Comparison of ENCODE assay signal across 30 mouse cellular contexts in the genomic region with DNA sequence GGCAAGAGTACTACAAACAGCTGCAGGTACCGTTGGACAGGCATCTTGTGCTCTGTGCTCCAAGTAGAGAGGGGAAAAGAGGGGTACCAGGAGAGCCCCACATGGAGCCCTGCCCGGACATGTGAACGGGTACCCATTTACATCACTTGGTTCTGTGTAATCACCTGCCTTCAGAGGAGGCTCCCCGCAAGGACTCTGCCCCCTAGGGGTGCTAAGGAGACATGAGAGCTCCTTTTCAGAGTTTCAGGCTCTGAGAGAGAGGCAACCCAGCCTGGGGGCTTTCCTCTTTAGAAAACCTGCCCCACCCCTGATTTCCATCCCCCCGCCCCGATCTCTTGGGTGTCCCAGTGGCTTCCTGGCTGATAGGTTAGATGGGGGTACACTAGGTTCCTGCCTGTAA. TPM values are rescaled to one million over a fixed set of nuclear protein-coding genes. Genes with fewer than 3 reads are reported as not detected.
A peak's percentile ranks its signal among the peaks of the same experiment; 100 is the strongest.
DNase-seq lines count a peak whose midpoint lies in the region; ATAC-seq and TF ChIP-seq lines count a peak whose summit lies in the region.
"Had no signal": no experiment of that assay in that cellular context is flagged by ENCODE, and none has a peak within 500 bp of the region (broad histone marks: within the 10 kb centered on the region; RNA-seq: fewer than 3 reads in every experiment).

No protein-coding gene starts in this region.

- H3K36me3 ChIP-seq in embryonic facial prominence, embryonic 11.5 days (replicated peaks; ENCODE audit: control insufficient read depth, insufficient read depth, low read depth, low read length) = no peaks in the 10 kb centered on the region
- no peaks in the 10 kb centered on the region for H3K36me3 ChIP-seq in embryonic facial prominence, embryonic 10.5 days (replicated peaks)
- no peaks in the 10 kb centered on the region for H3K36me3 ChIP-seq in E14TG2a.4 (ENCODE audit: insufficient read depth, low read length)
- no peaks in the 10 kb centered on the region for H3K36me3 ChIP-seq in forebrain, embryonic 12.5 days (replicated peaks)
- H3K36me3 ChIP-seq: embryonic facial prominence, embryonic 13.5 days; heart, embryonic 13.5 days; kidney, embryonic 15.5 days; limb, embryonic 15.5 days; neural tube, embryonic 13.5 days; stomach, embryonic 15.5 days had no signal

- H3K9ac ChIP-seq in embryonic facial prominence, embryonic 11.5 days (replicated peaks; ENCODE audit: low read length) = no peak overlapping the region
- H3K9ac ChIP-seq in forebrain, embryonic 12.5 days = no peak overlapping the region
- H3K9ac ChIP-seq: embryonic facial prominence, embryonic 13.5 days; heart, embryonic 13.5 days; kidney, embryonic 15.5 days; limb, embryonic 15.5 days; neural tube, embryonic 13.5 days; stomach, embryonic 15.5 days had no signal

- peak; percentile 5 for DNase-seq in embryonic facial prominence, embryonic 11.5 days (ENCODE audit: low spot score)
- no peak for DNase-seq in embryonic facial prominence, embryonic 10.5 days (ENCODE audit: low spot score)
- no peak for DNase-seq in lung, adult 2 months
- DNase-seq in lung, postnatal 25 days (ENCODE audit: low spot score) = no peak
- no peak for DNase-seq in brain, embryonic 14.5 days (ENCODE audit: low read depth)
- DNase-seq in gastrocnemius, postnatal 4 days (ENCODE audit: low spot score in 2 of 2) = no peak
- DNase-seq: adrenal gland, adult 2 months; cerebellum, adult 18-20 months; cerebellum, postnatal 14 days; gastrocnemius, adult 2 months; heart, postnatal 14 days; kidney, adult 11 months; kidney, postnatal 36 days; left cerebral cortex, postnatal 4 days; lung, postnatal 4 days; midbrain, embryonic 14.5 days; thymus, adult 18-20 months had no signal

- no peaks in the 10 kb centered on the region for H3K9me3 ChIP-seq in embryonic facial prominence, embryonic 11.5 days (replicated peaks; ENCODE audit: control insufficient read depth, low read length)
- H3K9me3 ChIP-seq in embryonic facial prominence, embryonic 10.5 days = no peaks in the 10 kb centered on the region
- H3K9me3 ChIP-seq in E14TG2a.4 (ENCODE audit: low read length) = no peaks in the 10 kb centered on the region
- no peaks in the 10 kb centered on the region for H3K9me3 ChIP-seq in forebrain, embryonic 12.5 days
- H3K9me3 ChIP-seq: embryonic facial prominence, embryonic 13.5 days; heart, embryonic 13.5 days; kidney, embryonic 15.5 days; limb, embryonic 15.5 days; neural tube, embryonic 13.5 days; stomach, embryonic 15.5 days had no signal

- no peak overlapping the region for H3K4me3 ChIP-seq in embryonic facial prominence, embryonic 11.5 days (ENCODE audit: low read depth, low read length)
- H3K4me3 ChIP-seq in embryonic facial prominence, embryonic 10.5 days = no peak overlapping the region
- H3K4me3 ChIP-seq in lung, adult 2 months (replicated peaks; ENCODE audit: extremely low read depth, low read depth, low read length) = no peak overlapping the region
- H3K4me3 ChIP-seq in E14TG2a.4 (replicated peaks; ENCODE audit: low read length) = no peak overlapping the region
- no peak overlapping the region for H3K4me3 ChIP-seq in forebrain, embryonic 12.5 days (replicated peaks)
- H3K4me3 ChIP-seq: embryonic facial prominence, embryonic 13.5 days; erythroblast, embryonic 14.5 days; gastrocnemius, adult 2 months; heart, embryonic 13.5 days; kidney, embryonic 15.5 days; limb, embryonic 15.5 days; myocyte; neural tube, embryonic 13.5 days; stomach, embryonic 15.5 days had no signal

- H3K4me2 ChIP-seq in embryonic facial prominence, embryonic 11.5 days (ENCODE audit: low read depth, low read length) = no peak overlapping the region
- no peak overlapping the region for H3K4me2 ChIP-seq in forebrain, embryonic 12.5 days
- H3K4me2 ChIP-seq: embryonic facial prominence, embryonic 13.5 days; heart, embryonic 13.5 days; kidney, embryonic 15.5 days; limb, embryonic 15.5 days; neural tube, embryonic 13.5 days; stomach, embryonic 15.5 days had no signal

- ATAC-seq in embryonic facial prominence, embryonic 11.5 days (replicated peaks; ENCODE audit: insufficient number of reproducible peaks, low FRiP score, low TSS enrichment, low read depth) = no peak
- no peak for ATAC-seq in forebrain, embryonic 12.5 days (ENCODE audit: low FRiP score)
- ATAC-seq: forebrain, embryonic 14.5 days; hindbrain, postnatal 0 days had no signal

- 49% methylated on average over 6 of the region's 6 CpGs for WGBS in embryonic facial prominence, embryonic 11.5 days
- 68% methylated on average over 6 of the region's 6 CpGs for WGBS in embryonic facial prominence, embryonic 10.5 days
- WGBS in lung, adult 2 months = 63% methylated on average over 6 of the region's 6 CpGs
- WGBS in forebrain, embryonic 12.5 days = 63% methylated on average over 6 of the region's 6 CpGs

- TF ChIP-seq POLR2A in lung, adult 2 months (IDR thresholded peaks at IDR 0.05; ENCODE audit: borderline replicate concordance, extremely low read depth, low read depth, low read length) = no peak
- no peak for TF ChIP-seq POLR2A in brain, embryonic 14.5 days (IDR thresholded peaks at IDR 0.05; ENCODE audit: borderline replicate concordance, extremely low read depth, insufficient read depth, insufficient read length, poor library complexity, severe bottlenecking)

- 0 out of 2 replicates have a peak, but pooled peaks have one; percentile 19 for TF ChIP-seq CTCF in lung, adult 2 months (IDR thresholded peaks at IDR 0.05; ENCODE audit: insufficient read depth, low read length)
- TF ChIP-seq CTCF in E14TG2a.4 (conservative IDR thresholded peaks at IDR 0.05; ENCODE audit: low read length) = peak; percentile 54
- peak; percentile 30; the same call in 1 of the 2 replicates for TF ChIP-seq CTCF in brain, embryonic 14.5 days (IDR thresholded peaks at IDR 0.05; ENCODE audit: borderline replicate concordance, extremely low read depth, insufficient read depth, insufficient read length)

- no peaks in the 10 kb centered on the region for H3K4me1 ChIP-seq in embryonic facial prominence, embryonic 11.5 days (ENCODE audit: control insufficient read depth, insufficient read depth, low read length)
- H3K4me1 ChIP-seq in embryonic facial prominence, embryonic 10.5 days = no peaks in the 10 kb centered on the region
- H3K4me1 ChIP-seq in lung, adult 2 months (ENCODE audit: control insufficient read depth, insufficient read depth, low read length) = no peaks in the 10 kb centered on the region
- peaks cover 53% of the 10 kb centered on the region for H3K4me1 ChIP-seq in E14TG2a.4 (replicated peaks; ENCODE audit: low read depth, low read length)
- no peaks in the 10 kb centered on the region for H3K4me1 ChIP-seq in forebrain, embryonic 12.5 days
- H3K4me1 ChIP-seq: embryonic facial prominence, embryonic 13.5 days; kidney, embryonic 15.5 days; limb, embryonic 15.5 days; neural tube, embryonic 13.5 days; stomach, embryonic 15.5 days had no signal

- no peak overlapping the region for H3K27ac ChIP-seq in embryonic facial prominence, embryonic 11.5 days (replicated peaks; ENCODE audit: low read depth, low read length)
- no peak overlapping the region for H3K27ac ChIP-seq in embryonic facial prominence, embryonic 10.5 days (replicated peaks)
- no peak overlapping the region for H3K27ac ChIP-seq in forebrain, embryonic 12.5 days
- H3K27ac ChIP-seq: embryonic facial prominence, embryonic 13.5 days; gastrocnemius, adult 2 months; heart, embryonic 13.5 days; hindbrain, postnatal 0 days; kidney, embryonic 15.5 days; limb, embryonic 15.5 days; neural tube, embryonic 13.5 days; stomach, embryonic 15.5 days had no signal

- no peaks in the 10 kb centered on the region for H3K27me3 ChIP-seq in embryonic facial prominence, embryonic 11.5 days (ENCODE audit: control insufficient read depth, insufficient read depth, low read length)
- no peaks in the 10 kb centered on the region for H3K27me3 ChIP-seq in embryonic facial prominence, embryonic 10.5 days (replicated peaks; ENCODE audit: low read depth, poor library complexity, severe bottlenecking)
- H3K27me3 ChIP-seq in E14TG2a.4 (ENCODE audit: insufficient read depth, low read length) = peaks cover 22% of the 10 kb centered on the region
- H3K27me3 ChIP-seq in forebrain, embryonic 12.5 days = no peaks in the 10 kb centered on the region
- H3K27me3 ChIP-seq: embryonic facial prominence, embryonic 13.5 days; heart, embryonic 13.5 days; kidney, embryonic 15.5 days; limb, embryonic 15.5 days; neural tube, embryonic 13.5 days; stomach, embryonic 15.5 days had no signal

RNA-seq across cellular contexts. Expression of gene 2010300C02Rik, which starts 44.4 kb away (rescaled TPM):
- 0.65 and 0.95 TPM in 2 replicates for polyA plus RNA-seq in embryonic facial prominence, embryonic 11.5 days (2014; fragmentation: Nextera tagmentation; extraction: Ambion mirVana)
- polyA plus RNA-seq in embryonic facial prominence, embryonic 10.5 days (2016; fragmentation: Nextera tagmentation; extraction: Ambion mirVana) = 0.91 and 0.96 TPM in 2 replicates
- 12.9 and 14.5 TPM in 2 replicates for polyA plus RNA-seq in lung, adult 2 months (2012; rRNA removed)
- polyA plus RNA-seq in brain, embryonic 14.5 days (2012; rRNA removed) = 1.9 and 2.8 TPM in 2 replicates
- polyA plus RNA-seq in forebrain, embryonic 12.5 days (2016; fragmentation: Nextera tagmentation; extraction: Ambion mirVana) = 1.1 and 1.5 TPM in 2 replicates
- total RNA-seq in gastrocnemius, postnatal 4 days (2021) = under 1 TPM; 0.59 to 0.65 TPM
- total RNA-seq: granulocyte monocyte progenitor cell, adult 5-6 weeks had no signal
- polyA plus RNA-seq: myocyte had no signal
